Mouse (Mus musculus): ENCODE data around the gene Gm9887.

Gene Gm9887

GRCm38 (mm10) chr12:69360997-69361899 lies 11.0 kb downstream of the Gm9887 start:
- peak; percentile 98 for DNase-seq (ENCODE audit: low spot score in 2 of 2)

- no peak for DNase-seq (ENCODE audit: low spot score in 2 of 2)
Measured at GRCm38 (mm10) chr12:69360655-69360996, 11.6 kb downstream of the Gm9887 start.

- DNase-seq (ENCODE audit: low spot score in 2 of 2), result no peak
Measured at GRCm38 (mm10) chr12:69357300-69357646, 15.0 kb downstream of the Gm9887 start.

GRCm38 (mm10) chr12:69356546-69357299 lies 15.5 kb downstream of the Gm9887 start, which contains the start of gene Nemf:
Gene Nemf (minus strand): TSS chr12:69357165.
- DNase-seq (ENCODE audit: low spot score in 2 of 2), result peak; percentile 72 to 80

- DNase-seq (ENCODE audit: low spot score in 2 of 2), result no peak
Measured at GRCm38 (mm10) chr12:69351685-69352084, 20.6 kb downstream of the Gm9887 start.

- no peak for DNase-seq (ENCODE audit: low spot score in 2 of 2)
Measured at GRCm38 (mm10) chr12:69349928-69350327, 22.3 kb downstream of the Gm9887 start.

- peak in 1 of 2 experiments; percentile 5 for DNase-seq (ENCODE audit: low spot score in 2 of 2)
Measured at GRCm38 (mm10) chr12:69333547-69333946, 38.7 kb downstream of the Gm9887 start.

- DNase-seq (ENCODE audit: low spot score in 2 of 2), result no peak
Measured at GRCm38 (mm10) chr12:69332147-69332546, 40.1 kb downstream of the Gm9887 start.

- DNase-seq (ENCODE audit: low spot score in 2 of 2), result no peak
Measured at GRCm38 (mm10) chr12:69331187-69331586, 41.1 kb downstream of the Gm9887 start.
